Mouse (Mus musculus) common myeloid progenitor, adult 5-6 weeks (primary cell): ENCODE data around the gene Hapln2. TPM values are rescaled to one million over a fixed set of nuclear protein-coding genes. Genes with fewer than 3 reads are reported as not detected.

Source experiments
- ATAC-seq: replicated peaks from 2 replicates; pipeline ENCODE4 v1.8.0; 2016; ENCODE audit warnings: low read depth, mild to moderate bottlenecking, moderate TSS enrichment, inconsistent platforms; ENCODE audit not compliant: poor library complexity, severe bottlenecking
- total RNA-seq: library from RNA; stranded (forward); fragments of 200-1000, 187-1606 nt; gene quantifications from 2 replicates; pipeline ENCODE4 v1.2.3, GENCODE M21; 2017

Gene Hapln2
- total RNA-seq, 1 experiment from 2014 or later = not detected

- no peak for ATAC-seq
Observed at GRCm38 (mm10) chr3:87981894-87982835, 45.2 kb downstream of the Hapln2 start.

- no peak for ATAC-seq
Observed at GRCm38 (mm10) chr3:87981214-87981760, 46.1 kb downstream of the Hapln2 start.

GRCm38 (mm10) chr3:87980728-87981127, 46.7 kb downstream of the Hapln2 start:
- ATAC-seq = no peak

GRCm38 (mm10) chr3:87980085-87980484, 47.3 kb downstream of the Hapln2 start:
- ATAC-seq = no peak

GRCm38 (mm10) chr3:87979493-87979892, 47.9 kb downstream of the Hapln2 start:
- ATAC-seq = no peak

- no peak for ATAC-seq
Observed at GRCm38 (mm10) chr3:87974381-87974987, 52.9 kb downstream of the Hapln2 start.

GRCm38 (mm10) chr3:87973593-87974380, 53.6 kb downstream of the Hapln2 start:
- no peak for ATAC-seq

- no peak for ATAC-seq
Observed at GRCm38 (mm10) chr3:87972776-87973175, 54.6 kb downstream of the Hapln2 start.

- ATAC-seq = no peak
Observed at GRCm38 (mm10) chr3:87972203-87972664, 55.1 kb downstream of the Hapln2 start.

Other genes with a start within 250 kb of the Hapln2 start
- not detected in 2 replicates for gene Ntrk1, start 232.4 kb downstream of the Hapln2 start, total RNA-seq
- gene Insrr, start 230.6 kb downstream of the Hapln2 start, total RNA-seq = not detected in 2 replicates
- 6.8 and 9.6 TPM in 2 replicates for gene Pear1, start 203.3 kb downstream of the Hapln2 start, total RNA-seq
- gene Sh2d2a, start 180.8 kb downstream of the Hapln2 start, total RNA-seq = 0.59 TPM in 1 of 2 replicates, not detected in the other
- gene Prcc, start 142.0 kb downstream of the Hapln2 start, total RNA-seq = 31.6 and 42.4 TPM in 2 replicates
- gene Hdgf, start 121.3 kb downstream of the Hapln2 start, total RNA-seq = 529 and 635 TPM in 2 replicates
- gene Mrpl24, start 108.1 kb downstream of the Hapln2 start, total RNA-seq = 114 and 121 TPM in 2 replicates
- 50.2 and 56.6 TPM in 2 replicates for gene Isg20l2, start 97.3 kb downstream of the Hapln2 start, total RNA-seq
- 11.3 and 13.5 TPM in 2 replicates for gene Rrnad1, start 96.9 kb downstream of the Hapln2 start, total RNA-seq
- gene Crabp2, start 78.9 kb downstream of the Hapln2 start, total RNA-seq = 2.0 TPM in 1 of 2 replicates, not detected in the other
- 0.09 TPM in 1 of 2 replicates, not detected in the other for gene Nes, start 56.5 kb downstream of the Hapln2 start, total RNA-seq
- not detected in 2 replicates for gene Bcan, start 27.4 kb downstream of the Hapln2 start, total RNA-seq
- gene Gpatch4, start 15.5 kb upstream of the Hapln2 start, total RNA-seq = 49.9 and 65.8 TPM in 2 replicates
- gene Naxe, start 30.9 kb upstream of the Hapln2 start, total RNA-seq = 29.6 and 33.9 TPM in 2 replicates
- gene Ttc24, start 50.7 kb upstream of the Hapln2 start, total RNA-seq = not detected in 2 replicates
- gene Iqgap3, start 54.4 kb upstream of the Hapln2 start, total RNA-seq = 13.5 and 17.2 TPM in 2 replicates
- gene Mef2d, start 114.8 kb upstream of the Hapln2 start, total RNA-seq = 32.2 and 46.4 TPM in 2 replicates
- gene Rhbg, start 227.1 kb upstream of the Hapln2 start, total RNA-seq = not detected in 2 replicates